Mouse (Mus musculus) embryonic fibroblast, embryonic 13.5 days (primary cell): ENCODE data around the gene Ppa1.

Experiments
- CTCF ChIP-seq: IDR thresholded peaks from 2 replicates; pipeline ENCODE4 v1.5.1; 2011; ENCODE audit warnings: mild to moderate bottlenecking, control low read depth, low read length, moderate library complexity, borderline replicate concordance; ENCODE audit not compliant: insufficient read depth
- POLR2A ChIP-seq: IDR thresholded peaks from 2 replicates; pipeline ENCODE4 v1.6.1; 2011; ENCODE audit warnings: low read depth, mild to moderate bottlenecking, control low read depth, low read length, moderate library complexity

GRCm38 (mm10) chr10:61602283-61603033 lies 45.9 kb upstream of the Ppa1 start:
- peak; percentile 50; the same call in 1 of the 2 replicates for TF ChIP-seq CTCF
- TF ChIP-seq POLR2A, result no peak
